Mouse (Mus musculus) layer of hippocampus, adult 9-11 months (tissue): ENCODE data around the gene Rpa1.

Experiments
- DNase-seq: peaks from one replicate; pipeline ENCODE4 v3.0.0; 2022

Rpa1 gene

DNA sequence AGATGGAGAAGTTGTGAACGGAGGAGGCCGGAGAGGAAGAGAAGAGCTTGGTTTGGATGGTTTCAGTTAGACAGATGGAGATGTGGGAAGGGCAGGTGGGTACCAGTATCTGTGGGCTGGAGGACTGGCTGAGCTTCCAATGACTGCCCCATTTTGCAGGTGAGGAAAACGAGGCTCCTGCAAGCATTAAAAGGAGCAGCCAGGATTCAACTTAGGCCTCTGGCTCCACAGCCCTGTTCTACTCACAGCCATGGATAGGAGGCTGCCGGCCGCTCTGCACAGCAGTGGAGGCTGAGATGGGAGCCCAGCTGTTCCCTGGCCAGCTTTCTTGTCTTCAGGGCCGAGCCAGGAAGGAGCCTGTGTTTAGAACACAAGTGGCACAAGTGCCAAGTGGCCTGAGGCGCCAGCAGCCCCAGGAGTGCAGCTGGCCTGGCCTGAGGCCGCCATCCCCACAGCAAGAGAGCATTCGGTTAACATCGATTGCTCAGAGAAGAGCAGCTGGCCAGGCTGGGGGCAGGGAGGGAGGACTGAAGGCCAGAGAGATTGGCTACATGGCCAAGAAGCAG lies 88.0 kb downstream of the Rpa1 start:
- DNase-seq = peak; percentile 52

DNA sequence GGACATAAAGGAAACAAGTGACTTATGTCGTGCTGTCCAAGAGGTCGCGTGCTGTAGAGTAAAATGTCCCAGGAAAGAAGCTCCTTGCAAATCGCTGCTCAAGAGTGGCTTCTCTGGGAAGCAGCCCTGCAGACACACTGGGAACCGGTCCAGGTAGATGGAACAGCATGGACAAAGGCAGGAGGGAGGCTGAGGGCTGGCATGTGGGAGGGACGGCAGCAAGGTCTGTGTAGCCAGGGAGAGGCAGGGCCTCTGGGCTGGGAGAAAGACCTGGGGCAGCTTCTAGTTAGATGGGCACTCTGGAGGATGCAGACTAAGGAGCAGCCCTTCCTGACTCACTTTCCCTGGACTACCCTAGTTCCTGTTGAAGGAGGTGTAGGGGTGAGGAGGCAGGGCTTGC lies 88.7 kb downstream of the Rpa1 start:
- DNase-seq = no peak

DNA sequence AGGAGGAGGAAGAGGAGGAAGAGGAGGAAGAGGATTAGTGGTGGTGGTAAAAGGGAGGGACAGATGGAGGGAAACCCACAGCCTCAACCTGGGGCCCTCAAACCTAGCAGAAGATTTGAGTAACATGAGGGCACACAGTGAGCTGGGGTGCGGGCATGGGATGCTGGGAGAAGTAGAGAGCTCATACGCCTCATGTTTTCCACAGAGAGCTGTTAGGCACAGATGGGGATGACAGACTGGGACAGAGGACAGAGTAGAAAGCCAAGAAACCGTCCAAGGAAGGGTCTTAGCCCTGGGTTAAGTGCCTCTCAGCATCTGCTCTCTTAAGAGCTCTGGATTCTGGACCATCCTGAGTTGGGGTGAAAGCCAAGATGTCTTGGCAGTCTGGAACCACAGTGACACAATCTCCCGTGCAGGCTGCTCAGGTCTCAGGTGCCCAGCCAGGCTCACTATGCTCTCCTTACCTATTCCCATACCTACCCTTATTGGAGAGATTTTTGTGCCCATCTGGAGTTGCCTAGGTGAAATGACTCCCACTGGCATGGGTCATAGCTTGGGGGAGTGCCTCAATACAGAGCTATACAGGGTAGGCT lies 91.0 kb downstream of the Rpa1 start:
- no peak for DNase-seq

DNA sequence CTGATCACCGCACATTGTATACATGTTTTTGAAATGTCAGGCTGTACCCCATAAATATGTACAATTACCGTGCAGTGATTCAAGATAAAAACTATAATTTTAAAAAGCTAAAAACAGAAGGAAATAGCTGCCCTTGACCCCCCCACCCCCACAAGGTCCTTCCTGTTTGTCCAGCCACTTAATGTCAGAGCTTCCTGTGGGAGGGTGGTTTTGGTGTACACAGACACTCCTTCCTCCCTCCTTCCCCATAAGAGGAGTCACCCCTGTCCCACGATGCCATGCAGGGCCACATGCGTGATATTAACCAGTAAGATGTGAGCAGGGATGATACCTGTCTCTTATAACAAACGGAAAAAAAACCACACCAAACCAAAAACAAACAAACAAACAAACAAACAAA lies 92.8 kb downstream of the Rpa1 start:
- DNase-seq = no peak

DNA sequence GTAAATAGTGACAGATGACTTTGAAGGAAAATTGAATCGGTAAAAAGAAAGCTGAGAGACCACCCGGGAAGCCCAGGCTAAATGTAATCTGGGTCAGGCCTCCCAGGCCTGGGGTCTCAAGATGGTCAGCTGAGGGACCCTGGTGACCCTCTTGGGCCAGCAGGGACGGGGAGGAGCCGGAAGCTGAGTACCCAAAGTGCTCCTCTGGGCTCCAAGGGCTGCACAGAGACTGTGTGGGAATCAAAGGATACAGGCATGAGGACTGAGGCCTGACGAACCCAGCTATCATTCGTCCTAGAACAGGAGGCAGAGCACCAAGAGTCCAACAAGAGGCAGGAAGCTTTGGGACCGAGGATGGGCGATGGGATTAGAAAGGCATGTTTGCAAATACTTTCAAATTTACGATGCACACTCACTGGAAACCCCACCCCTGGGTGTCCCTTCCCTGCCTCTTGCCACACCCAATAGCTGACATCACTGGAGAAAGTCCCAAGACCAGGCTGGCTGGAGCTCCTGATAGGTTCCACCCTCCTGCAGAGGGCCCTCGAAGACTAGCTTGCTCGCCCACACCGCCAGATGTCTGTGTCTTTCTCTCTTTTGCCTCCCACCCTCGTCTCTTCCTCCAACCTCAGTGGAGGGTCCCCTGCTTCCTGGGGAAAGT lies 93.7 kb downstream of the Rpa1 start:
- DNase-seq = peak; percentile 71

DNA sequence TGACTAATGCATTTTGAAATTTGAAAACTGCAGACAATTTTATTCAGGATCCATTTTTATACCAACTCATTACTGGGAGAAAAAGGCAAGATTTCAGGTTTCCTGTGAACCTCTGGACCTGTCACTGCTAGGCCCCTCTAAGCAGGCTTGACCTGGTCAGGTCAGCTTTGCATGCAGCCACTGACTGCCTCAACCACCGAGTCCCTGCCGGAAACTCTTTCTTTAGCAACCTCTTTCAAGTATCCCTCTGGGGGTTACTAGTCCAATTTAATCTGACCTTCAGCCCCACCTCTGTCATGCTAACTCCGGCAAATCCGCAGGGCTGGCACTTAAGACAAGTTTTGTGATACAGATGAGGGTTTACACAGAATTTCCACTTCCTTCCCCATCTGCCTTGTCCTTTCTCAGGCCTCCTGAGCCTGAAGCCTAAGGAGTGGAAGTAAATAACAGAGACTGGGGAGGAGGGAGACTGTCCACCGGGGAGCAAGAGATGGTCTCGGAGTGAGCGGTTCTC lies 96.5 kb downstream of the Rpa1 start:
- DNase-seq = no peak

DNA sequence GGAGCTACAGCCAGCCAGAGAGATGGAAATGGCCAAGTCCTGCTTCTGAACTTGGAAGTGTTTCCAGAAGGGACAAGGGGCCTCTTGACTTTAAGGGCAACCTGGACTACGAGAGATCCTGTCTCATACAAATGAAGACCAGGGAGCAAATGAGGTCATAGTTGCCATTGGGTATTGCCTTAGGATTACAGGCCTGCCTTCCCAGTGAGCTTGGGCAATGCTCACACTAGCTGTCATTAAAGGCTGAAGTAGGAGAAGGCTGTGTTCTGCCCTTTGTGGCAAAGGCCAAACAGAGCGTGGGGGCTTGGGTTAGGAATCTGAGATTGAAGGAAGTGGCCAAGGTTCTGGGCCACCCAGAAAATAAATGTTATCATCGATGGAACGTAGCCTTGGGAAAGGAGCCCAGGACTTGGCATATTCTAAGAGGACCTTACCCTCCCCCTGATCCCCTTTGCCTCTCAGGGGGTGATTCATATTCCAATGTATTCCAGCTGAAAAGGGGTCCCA lies 97.1 kb downstream of the Rpa1 start:
- DNase-seq = no peak

DNA sequence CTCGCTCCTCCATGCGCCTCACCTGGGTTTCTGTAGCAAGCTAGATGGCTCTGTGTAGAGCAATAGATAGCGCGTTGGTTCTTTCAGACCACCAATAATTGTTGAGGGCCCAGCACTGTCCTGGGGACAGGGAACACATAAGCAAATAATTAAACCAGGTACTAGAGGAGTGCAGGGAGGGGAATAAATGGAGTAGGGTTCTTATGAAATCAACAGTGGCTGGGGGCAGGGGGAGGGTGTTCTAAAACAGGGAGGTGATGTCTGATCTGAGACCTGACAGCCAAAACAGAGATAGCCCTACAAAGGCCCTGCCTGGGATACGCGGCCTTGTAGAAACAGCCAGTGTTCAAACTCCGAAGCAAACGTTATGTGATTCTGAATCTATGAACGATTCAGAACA lies 98.5 kb downstream of the Rpa1 start:
- DNase-seq = no peak
